Mouse (Mus musculus) hindbrain, embryonic 14.5 days (tissue): Measurements from ENCODE around the gene Slc6a1. TPM values are rescaled to one million over a fixed set of nuclear protein-coding genes. Genes with fewer than 3 reads are reported as not detected.

Experiments
- ATAC-seq: fragments of 200-750 bp; cut with Nextera tagmentation; 2 replicates; pipeline ENCODE4 v1.8.0; 2017; ENCODE audit warnings: moderate number of reproducible peaks, mild to moderate bottlenecking, moderate TSS enrichment, moderate library complexity; ENCODE audit not compliant: low FRiP score
- DNase-seq: peaks from one replicate; pipeline ENCODE4 v3.0.0-alpha.2; 2015; ENCODE audit warnings: low spot score
- H3K27ac ChIP-seq: fragments of 300-500 bp; sonication (generic); 2 replicates; pipeline ENCODE4 v1.5.1; 2014; ENCODE audit warnings: mild to moderate bottlenecking, moderate library complexity
- H3K27me3 ChIP-seq: fragments of 300-500 bp; sonication (generic); 2 replicates; pipeline ENCODE4 v1.6.1; 2014; ENCODE audit warnings: mild to moderate bottlenecking, low read length, mixed read lengths; ENCODE audit not compliant: control insufficient read depth, insufficient read depth
- H3K36me3 ChIP-seq: fragments of 300-500 bp; sonication (generic); replicated peaks from 2 replicates; pipeline ENCODE4 v1.6.1; 2014; ENCODE audit not compliant: control insufficient read depth, insufficient read depth
- H3K4me1 ChIP-seq: fragments of 300-500 bp; sonication (generic); replicated peaks from 2 replicates; pipeline ENCODE4 v1.6.1; 2014; ENCODE audit warnings: antibody characterized with exemption, low read length, mixed read lengths; ENCODE audit not compliant: control insufficient read depth, insufficient read depth
- H3K4me2 ChIP-seq: fragments of 300-500 bp; sonication (generic); replicated peaks from 2 replicates; pipeline ENCODE4 v1.6.1; 2014; ENCODE audit warnings: mild to moderate bottlenecking, moderate library complexity
- H3K4me3 ChIP-seq: fragments of 300-500 bp; sonication (generic); replicated peaks from 2 replicates; pipeline ENCODE4 v1.5.1; 2014; ENCODE audit warnings: mild to moderate bottlenecking, low read length
- H3K9ac ChIP-seq: fragments of 300-500 bp; sonication (generic); 2 replicates; pipeline ENCODE4 v1.6.1; 2014
- H3K9me3 ChIP-seq: fragments of 300-500 bp; sonication (generic); 2 replicates; pipeline ENCODE4 v1.6.1; 2016; ENCODE audit warnings: low read length; ENCODE audit not compliant: control insufficient read depth
- WGBS: fragments of 180-500 bp; shearing (Covaris S2); extraction: QIAGEN DNeasy Blood & Tissue Kit; methylation state at CpG from one replicate; pipeline ENCODE4 v1.1.7; 2014; 5-methylcytosine and 5-hydroxymethylcytosine counted together
- polyA plus RNA-seq: library from polyadenylated mRNA; unstranded; fragments of >200 nt; fragmentation: Nextera tagmentation; extraction: Ambion mirVana; gene quantifications from 2 replicates; pipeline ENCODE4 v1.2.1, GENCODE M21; 2014

The Slc6a1 gene
- polyA plus RNA-seq, 1 experiment from 2014 or later = 135 TPM

DNA sequence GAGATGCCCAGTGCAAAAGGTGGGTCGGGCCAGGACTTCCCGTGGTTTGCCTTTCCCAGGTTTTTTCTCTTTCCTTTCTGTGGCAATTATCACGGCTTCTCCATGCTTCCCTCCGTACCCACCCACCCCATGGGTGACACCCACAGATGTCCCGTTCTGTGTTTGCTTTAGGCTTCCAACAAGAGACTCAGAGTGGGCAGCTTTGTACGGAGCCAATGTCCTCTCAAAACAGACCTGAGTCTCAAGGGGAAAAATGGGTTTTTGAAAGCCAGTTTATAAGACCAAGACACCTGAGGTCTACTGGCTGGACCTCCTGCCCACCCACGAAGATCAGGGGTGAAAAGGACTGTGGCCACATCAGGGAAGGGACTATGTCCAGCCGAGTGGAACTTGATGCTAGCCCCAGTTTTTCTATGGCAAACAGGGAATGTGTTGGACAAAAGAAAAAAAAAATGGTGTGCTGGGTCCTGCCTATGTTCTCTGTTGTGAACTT is 889 bp downstream of the Slc6a1 start:
- DNase-seq = no peak
- Histone ChIP-seq H3K4me3 (peak overlapping the region; percentile 82), H3K4me1 (peaks cover 54% of the 10 kb centered on the region), H3K9me3 (no peaks in the 10 kb centered on the region), H3K27ac (peak overlapping the region; percentile 84), H3K27me3 (0 out of 2 replicates have a peak, but pooled peaks cover 7% of the 10 kb centered on the region), H3K36me3 (no peaks in the 10 kb centered on the region), H3K4me2 (peak overlapping the region; percentile 55), H3K9ac (peak overlapping the region; percentile 92)
- 8% methylated on average over 8 of the region's 8 CpGs for WGBS
- ATAC-seq = no peak

GRCm38 (mm10) chr6:114283927-114284703 is 1.7 kb downstream of the Slc6a1 start:
- Histone ChIP-seq H3K4me1 (peaks cover 61% of the 10 kb centered on the region), H3K27me3 (0 out of 2 replicates have a peak, but pooled peaks cover 7% of the 10 kb centered on the region), H3K9me3 (no peaks in the 10 kb centered on the region), H3K4me3 (peak overlapping the region; percentile 82), H3K9ac (peak overlapping the region; percentile 92), H3K4me2 (peak overlapping the region; percentile 55), H3K36me3 (no peaks in the 10 kb centered on the region), H3K27ac (peak overlapping the region; percentile 84)
- 40% methylated on average over 10 of the region's 10 CpGs for WGBS
- ATAC-seq (no peak), DNase-seq (no peak)

DNA sequence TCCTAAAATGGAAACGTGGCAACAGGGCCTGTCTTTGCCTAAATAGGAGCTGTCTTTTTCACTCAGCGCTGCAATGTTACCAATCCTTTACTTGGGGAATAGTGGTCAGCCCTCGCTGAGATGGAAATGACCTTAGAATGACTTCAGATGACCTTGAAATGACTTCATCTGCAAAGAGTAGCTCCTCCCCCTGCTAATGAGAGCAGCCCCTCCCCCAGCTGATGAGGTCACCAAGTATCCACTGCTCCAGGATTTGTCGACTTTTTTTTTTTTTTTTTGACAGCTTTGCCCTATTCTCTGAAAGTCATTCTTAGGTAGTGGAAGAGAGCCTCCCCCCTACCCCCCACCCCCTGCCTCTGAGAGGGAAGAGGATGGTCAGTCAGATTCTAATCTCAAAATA is 3.0 kb downstream of the Slc6a1 start:
- H3K9me3 ChIP-seq = no peaks in the 10 kb centered on the region
- no peaks in the 10 kb centered on the region for H3K36me3 ChIP-seq
- peak overlapping the region; percentile 92; the same call in 1 of the 2 replicates for H3K9ac ChIP-seq
- H3K4me2 ChIP-seq = peak overlapping the region; percentile 55
- DNase-seq (no peak), ATAC-seq (no peak)
- H3K27ac ChIP-seq = no peak overlapping the region
- H3K4me3 ChIP-seq = peak overlapping the region; percentile 82; the same call in 1 of the 2 replicates
- H3K27me3 ChIP-seq = 0 out of 2 replicates have a peak, but pooled peaks cover 7% of the 10 kb centered on the region
- peaks cover 74% of the 10 kb centered on the region for H3K4me1 ChIP-seq
- 35% methylated on average over 4 of the region's 4 CpGs for WGBS

- H3K27ac ChIP-seq = peak overlapping the region; percentile 92
- ATAC-seq = peak; percentile 25; the same call in 1 of the 2 replicates
- DNase-seq = no peak
- H3K9ac ChIP-seq = peak overlapping the region; percentile 12; the same call in 1 of the 2 replicates
- no peaks in the 10 kb centered on the region for H3K36me3 ChIP-seq
- peak overlapping the region; percentile 15 for H3K4me2 ChIP-seq
- no peak overlapping the region for H3K4me3 ChIP-seq
- no peaks in the 10 kb centered on the region for H3K27me3 ChIP-seq
- WGBS = 13% methylated on average over 7 of the region's 7 CpGs
- no peaks in the 10 kb centered on the region for H3K9me3 ChIP-seq
- peaks cover 96% of the 10 kb centered on the region for H3K4me1 ChIP-seq
Measured at GRCm38 (mm10) chr6:114289106-114289505, 6.7 kb downstream of the Slc6a1 start.

GRCm38 (mm10) chr6:114290184-114290583 is 7.7 kb downstream of the Slc6a1 start:
- Histone ChIP-seq H3K4me3 (no peak overlapping the region), H3K27ac (peak overlapping the region; percentile 92), H3K27me3 (no peaks in the 10 kb centered on the region), H3K9ac (peak overlapping the region; percentile 49), H3K36me3 (no peaks in the 10 kb centered on the region), H3K9me3 (no peaks in the 10 kb centered on the region), H3K4me1 (peaks cover 88% of the 10 kb centered on the region), H3K4me2 (peak overlapping the region; percentile 36)
- WGBS = 7% methylated on average over 8 of the region's 8 CpGs
- ATAC-seq (peak; percentile 86), DNase-seq (peak; percentile 88)

GRCm38 (mm10) chr6:114290929-114291328 is 8.5 kb downstream of the Slc6a1 start:
- DNase-seq = no peak
- ATAC-seq = peak; percentile 15; the same call in 1 of the 2 replicates
- Histone ChIP-seq H3K9ac (peak overlapping the region; percentile 6; the same call in 1 of the 2 replicates), H3K4me3 (no peak overlapping the region), H3K27me3 (no peaks in the 10 kb centered on the region), H3K9me3 (no peaks in the 10 kb centered on the region), H3K4me1 (peaks cover 82% of the 10 kb centered on the region), H3K36me3 (no peaks in the 10 kb centered on the region), H3K27ac (peak overlapping the region; percentile 92), H3K4me2 (peak overlapping the region; percentile 36; the same call in 1 of the 2 replicates)
- WGBS = 57% methylated on average over 4 of the region's 4 CpGs

GRCm38 (mm10) chr6:114291396-114291795 is 9.0 kb downstream of the Slc6a1 start:
- Histone ChIP-seq H3K27ac (peak overlapping the region; percentile 92), H3K9me3 (no peaks in the 10 kb centered on the region), H3K4me2 (no peak overlapping the region), H3K4me3 (no peak overlapping the region), H3K36me3 (no peaks in the 10 kb centered on the region), H3K9ac (no peak overlapping the region), H3K27me3 (no peaks in the 10 kb centered on the region), H3K4me1 (peaks cover 82% of the 10 kb centered on the region)
- ATAC-seq (no peak), DNase-seq (no peak)
- WGBS = 44% methylated on average over 5 of the region's 5 CpGs

DNA sequence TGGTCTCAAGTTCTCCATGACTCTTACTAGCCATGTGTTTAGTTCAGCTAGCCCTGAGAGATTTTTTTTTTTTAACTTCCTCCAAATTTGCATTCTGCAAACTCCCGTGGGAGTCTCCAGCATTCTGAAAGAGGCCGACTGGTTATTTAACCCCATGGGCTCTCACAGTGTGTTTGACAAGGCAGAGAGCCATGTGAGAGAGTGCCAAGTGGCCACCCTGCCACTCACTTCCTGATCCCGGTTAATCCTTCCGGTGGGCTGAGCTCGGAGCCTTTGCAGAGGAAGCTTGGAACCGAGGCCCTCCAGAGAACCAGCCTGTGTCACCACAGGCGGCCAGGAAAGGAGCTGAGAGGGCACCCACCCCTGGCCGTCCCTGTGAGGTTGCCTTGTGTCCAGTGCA is 11.1 kb downstream of the Slc6a1 start:
- H3K27ac ChIP-seq = 0 out of 2 replicates have a peak overlapping the region, but pooled peaks have one; percentile 9
- H3K9me3 ChIP-seq = no peaks in the 10 kb centered on the region
- DNase-seq = no peak
- no peak overlapping the region for H3K4me2 ChIP-seq
- H3K27me3 ChIP-seq = no peaks in the 10 kb centered on the region
- no peaks in the 10 kb centered on the region for H3K36me3 ChIP-seq
- 40% methylated on average over 8 of the region's 8 CpGs for WGBS
- peaks cover 85% of the 10 kb centered on the region for H3K4me1 ChIP-seq
- H3K4me3 ChIP-seq = no peak overlapping the region
- no peak for ATAC-seq
- H3K9ac ChIP-seq = no peak overlapping the region

- H3K4me2 ChIP-seq = no peak overlapping the region
- ATAC-seq (no peak), DNase-seq (no peak)
- 0 out of 2 replicates have a peak overlapping the region, but pooled peaks have one; percentile 20 for H3K27ac ChIP-seq
- no peak overlapping the region for H3K4me3 ChIP-seq
- H3K9ac ChIP-seq = no peak overlapping the region
- no peaks in the 10 kb centered on the region; the same call in 1 of the 2 replicates for H3K36me3 ChIP-seq
- WGBS = 67% methylated on average over 4 of the region's 4 CpGs
- H3K9me3 ChIP-seq = no peaks in the 10 kb centered on the region
- no peaks in the 10 kb centered on the region for H3K27me3 ChIP-seq
- H3K4me1 ChIP-seq = peaks cover 72% of the 10 kb centered on the region
Measured at GRCm38 (mm10) chr6:114295086-114295485, 12.7 kb downstream of the Slc6a1 start.
